Mouse (Mus musculus) liver, postnatal 0 days (tissue): ENCODE results near the gene Fgf15. TPM values are rescaled to one million over a fixed set of nuclear protein-coding genes. Genes with fewer than 3 reads are reported as not detected.

Experiments used
- ATAC-seq: fragments of 200-750 bp; cut with Nextera tagmentation; 2 replicates; pipeline ENCODE4 v1.8.0; 2017; ENCODE audit warnings: mild to moderate bottlenecking, moderate library complexity
- DNase-seq: peaks from one replicate; pipeline ENCODE4 v3.0.0-alpha.2; 2016
- H3K27ac ChIP-seq: fragments of 300-500 bp; sonication (generic); 2 replicates; pipeline ENCODE4 v1.5.1; 2014; ENCODE audit warnings: antibody characterized with exemption, moderate library complexity, mild to moderate bottlenecking, low read depth
- H3K27me3 ChIP-seq: fragments of 300-500 bp; sonication (generic); 2 replicates; pipeline ENCODE4 v1.6.1; 2014; ENCODE audit warnings: low read length, control low read depth, mixed read lengths; ENCODE audit not compliant: insufficient read depth
- H3K36me3 ChIP-seq: fragments of 300-500 bp; sonication (generic); replicated peaks from 2 replicates; pipeline ENCODE4 v1.6.1; 2014; ENCODE audit warnings: mild to moderate bottlenecking, control low read depth, low read length, moderate library complexity, mixed read lengths; ENCODE audit not compliant: insufficient read depth
- H3K4me1 ChIP-seq: fragments of 300-500 bp; sonication (generic); 2 replicates; pipeline ENCODE4 v1.6.1; 2014; ENCODE audit warnings: antibody characterized with exemption, mild to moderate bottlenecking, control low read depth; ENCODE audit not compliant: insufficient read depth
- H3K4me2 ChIP-seq: fragments of 300-500 bp; sonication (generic); 2 replicates; pipeline ENCODE4 v1.6.1; 2014; ENCODE audit warnings: low read depth, mild to moderate bottlenecking, low read length, moderate library complexity, mixed read lengths
- H3K4me3 ChIP-seq: fragments of 300-500 bp; sonication (generic); 2 replicates; pipeline ENCODE4 v1.5.1; 2014; ENCODE audit warnings: low read depth, low read length
- H3K9ac ChIP-seq: fragments of 300-500 bp; sonication (generic); replicated peaks from 2 replicates; pipeline ENCODE4 v1.6.1; 2014; ENCODE audit warnings: mild to moderate bottlenecking, moderate library complexity
- H3K9me3 ChIP-seq: fragments of 300-500 bp; sonication (generic); 2 replicates; pipeline ENCODE4 v1.6.1; 2016; ENCODE audit warnings: mild to moderate bottlenecking, control low read depth, low read length, mixed read lengths
- CTCF ChIP-seq: sonication (generic); IDR thresholded peaks from 2 replicates; pipeline ENCODE4 v1.5.1; 2016; ENCODE audit warnings: antibody characterized with exemption, low read depth
- EP300 ChIP-seq: IDR thresholded peaks from 2 replicates; pipeline ENCODE4 v1.6.1; 2016; ENCODE audit warnings: antibody characterized with exemption, low read depth, mild to moderate bottlenecking
- WGBS: fragments of 180-500 bp; shearing (Covaris S2); extraction: QIAGEN DNeasy Blood & Tissue Kit; methylation state at CpG from one replicate; pipeline ENCODE4 v1.1.7; 2014; ENCODE audit not compliant: insufficient replicate concordance; 5-methylcytosine and 5-hydroxymethylcytosine counted together
- polyA plus RNA-seq: library from polyadenylated mRNA; unstranded; fragments of >200 nt; fragmentation: Nextera tagmentation; extraction: Ambion mirVana; gene quantifications from 2 replicates; pipeline ENCODE4 v1.2.1, GENCODE M21; 2015

Fgf15 gene
- polyA plus RNA-seq, 1 experiment from 2014 or later, result not detected

DNA sequence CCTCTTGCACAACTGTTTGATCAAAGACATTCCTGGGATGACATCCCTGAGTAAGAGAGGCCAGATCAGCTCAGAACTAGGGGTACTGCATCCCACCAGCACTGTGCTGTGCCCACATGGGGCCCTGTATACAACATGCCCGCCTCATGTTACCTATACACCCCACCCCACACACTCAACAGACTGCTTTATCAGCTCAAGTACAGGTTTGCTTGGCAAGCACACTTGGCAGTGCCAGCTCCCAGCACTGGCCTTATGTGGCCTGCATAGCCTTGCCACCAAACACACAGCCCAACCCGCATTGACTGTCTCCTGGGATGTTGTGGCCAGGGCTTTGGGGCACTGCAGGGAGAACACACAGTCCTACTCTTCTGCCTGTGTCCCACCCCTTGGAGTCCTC is 31.3 kb downstream of the Fgf15 start:
- H3K4me1 ChIP-seq, result peaks cover 12% of the 10 kb centered on the region
- H3K9ac ChIP-seq, result no peak overlapping the region
- no peak overlapping the region for H3K4me3 ChIP-seq
- no peak overlapping the region for H3K4me2 ChIP-seq
- DNase-seq, result no peak
- H3K9me3 ChIP-seq, result no peaks in the 10 kb centered on the region
- H3K36me3 ChIP-seq, result no peaks in the 10 kb centered on the region; the same call in 1 of the 2 replicates
- 62% methylated on average over 2 of the region's 2 CpGs for WGBS
- H3K27me3 ChIP-seq, result no peaks in the 10 kb centered on the region
- peak; percentile 12; the same call in 1 of the 2 replicates for ATAC-seq
- TF ChIP-seq CTCF (no peak), EP300 (no peak)
- H3K27ac ChIP-seq, result no peak overlapping the region

DNA sequence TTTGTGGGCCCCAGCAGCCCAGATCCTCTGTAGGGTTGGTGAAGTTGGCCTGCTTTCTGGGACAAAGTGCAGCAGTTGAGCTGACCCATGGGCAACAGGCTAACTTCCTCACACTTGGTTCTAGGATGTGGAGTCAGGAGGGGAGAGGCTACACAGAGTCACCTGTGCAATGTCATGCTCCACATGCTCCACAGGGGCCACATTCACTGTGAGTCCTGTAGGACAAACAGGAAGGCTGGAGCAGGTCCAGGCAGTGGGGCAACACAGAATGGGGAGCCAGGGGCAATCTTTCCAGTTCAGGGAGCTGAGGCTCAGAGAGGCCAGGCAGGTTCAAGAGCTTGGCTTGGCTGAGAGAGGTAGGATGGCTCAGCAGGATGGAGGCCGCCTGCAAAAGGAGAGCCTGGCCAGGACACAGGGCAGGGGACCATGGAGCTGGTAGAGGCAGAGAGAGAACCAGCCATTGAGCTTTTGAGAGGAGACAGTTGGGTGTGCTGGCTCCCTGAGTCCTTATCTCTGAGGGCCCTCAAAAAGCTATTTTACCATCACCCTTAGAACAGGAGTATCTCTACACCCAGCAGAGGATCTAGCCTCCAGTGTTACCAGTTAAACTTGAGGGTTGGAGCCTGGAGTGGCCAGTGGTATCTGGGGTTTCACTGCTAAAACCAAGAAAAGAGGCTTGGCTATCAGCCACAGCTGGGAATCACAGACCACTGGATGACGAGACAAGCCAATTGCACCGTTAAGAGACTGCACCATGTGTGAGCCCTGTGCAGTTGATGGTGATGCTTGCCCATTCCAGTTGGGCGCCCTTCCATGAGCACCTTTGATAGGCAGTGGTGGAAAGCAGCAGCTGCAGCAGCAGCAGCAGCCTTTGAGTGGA is 31.9 kb downstream of the Fgf15 start:
- Histone ChIP-seq H3K4me3 (no peak overlapping the region), H3K9ac (no peak overlapping the region), H3K4me2 (no peak overlapping the region), H3K27ac (no peak overlapping the region), H3K36me3 (no peaks in the 10 kb centered on the region; the same call in 1 of the 2 replicates), H3K9me3 (no peaks in the 10 kb centered on the region), H3K27me3 (no peaks in the 10 kb centered on the region), H3K4me1 (peaks cover 12% of the 10 kb centered on the region)
- ATAC-seq, result peak; percentile 60
- WGBS, result 75% methylated on average over 4 of the region's 4 CpGs
- no peak for DNase-seq
- TF ChIP-seq EP300 (no peak), CTCF (no peak)

DNA sequence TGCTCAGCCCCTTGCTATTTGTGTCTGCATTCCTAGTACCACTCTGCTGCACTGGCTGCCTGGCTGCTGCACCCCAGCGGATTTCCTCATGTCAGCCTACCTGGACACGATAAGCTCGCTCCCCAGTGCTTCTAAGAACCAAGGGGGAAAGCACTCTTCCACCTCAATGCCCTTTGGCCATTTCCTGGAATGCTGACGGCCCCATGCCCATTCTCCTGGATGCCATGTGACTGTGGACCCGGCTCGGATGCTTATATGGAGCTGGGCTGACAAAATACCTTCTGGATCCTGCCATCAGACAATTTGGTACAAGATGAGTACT is 32.5 kb downstream of the Fgf15 start:
- WGBS, result 74% methylated on average over 6 of the region's 6 CpGs
- no peak for TF ChIP-seq CTCF
- no peak for TF ChIP-seq EP300
- DNase-seq (no peak), ATAC-seq (no peak)
- no peak overlapping the region for H3K4me2 ChIP-seq
- no peaks in the 10 kb centered on the region; the same call in 1 of the 2 replicates for H3K36me3 ChIP-seq
- H3K27me3 ChIP-seq, result no peaks in the 10 kb centered on the region
- no peak overlapping the region for H3K4me3 ChIP-seq
- H3K4me1 ChIP-seq, result peaks cover 12% of the 10 kb centered on the region
- no peaks in the 10 kb centered on the region for H3K9me3 ChIP-seq
- H3K9ac ChIP-seq, result no peak overlapping the region
- no peak overlapping the region for H3K27ac ChIP-seq

- Histone ChIP-seq H3K4me1 (peaks cover 12% of the 10 kb centered on the region), H3K36me3 (no peaks in the 10 kb centered on the region; the same call in 1 of the 2 replicates), H3K27me3 (no peaks in the 10 kb centered on the region), H3K27ac (no peak overlapping the region), H3K9ac (no peak overlapping the region), H3K9me3 (no peaks in the 10 kb centered on the region), H3K4me3 (no peak overlapping the region), H3K4me2 (no peak overlapping the region)
- ATAC-seq, result peak; percentile 74
- WGBS, result 66% methylated on average over 8 of the region's 8 CpGs
- peak; percentile 49 for DNase-seq
- TF ChIP-seq EP300 (no peak), CTCF (no peak)
Measured at GRCm38 (mm10) chr7:144929506-144929905, 33.2 kb downstream of the Fgf15 start.

DNA sequence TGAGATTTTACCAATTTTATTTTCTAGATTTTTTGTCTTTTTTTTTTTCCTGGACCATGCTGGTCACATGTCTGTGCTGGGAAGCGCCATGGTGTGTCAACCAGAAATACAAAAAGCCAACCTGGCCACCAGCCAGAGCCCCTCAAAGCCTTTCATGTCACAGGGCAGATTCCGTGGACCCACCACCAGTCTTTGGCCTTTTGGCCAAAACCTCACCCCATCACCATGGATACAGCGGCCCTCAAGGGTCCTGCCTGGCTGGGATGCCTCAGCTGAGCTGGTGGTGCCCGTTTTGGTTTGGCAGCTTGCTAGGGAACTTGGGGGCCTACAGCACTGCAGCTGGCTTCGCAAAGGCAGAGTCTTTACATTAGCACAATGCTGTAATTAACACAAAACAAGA is 33.6 kb downstream of the Fgf15 start:
- H3K4me1 ChIP-seq, result peaks cover 12% of the 10 kb centered on the region
- H3K27ac ChIP-seq, result no peak overlapping the region
- 75% methylated on average over 5 of the region's 5 CpGs for WGBS
- ATAC-seq (no peak), DNase-seq (no peak)
- H3K9ac ChIP-seq, result no peak overlapping the region
- no peaks in the 10 kb centered on the region; the same call in 1 of the 2 replicates for H3K36me3 ChIP-seq
- H3K27me3 ChIP-seq, result no peaks in the 10 kb centered on the region
- H3K4me3 ChIP-seq, result no peak overlapping the region
- TF ChIP-seq EP300 (no peak), CTCF (no peak)
- H3K9me3 ChIP-seq, result no peaks in the 10 kb centered on the region
- no peak overlapping the region for H3K4me2 ChIP-seq

GRCm38 (mm10) chr7:144931778-144932177 is 35.4 kb downstream of the Fgf15 start:
- Histone ChIP-seq H3K4me1 (peaks cover 12% of the 10 kb centered on the region), H3K9me3 (no peaks in the 10 kb centered on the region), H3K27ac (0 out of 2 replicates have a peak overlapping the region, but pooled peaks have one; percentile 3), H3K4me3 (no peak overlapping the region), H3K36me3 (no peaks in the 10 kb centered on the region), H3K9ac (no peak overlapping the region; the same call in 1 of the 2 replicates), H3K27me3 (no peaks in the 10 kb centered on the region), H3K4me2 (no peak overlapping the region)
- DNase-seq, result no peak
- TF ChIP-seq CTCF, result peak; percentile 58
- TF ChIP-seq EP300, result no peak
- WGBS, result 30% methylated on average over 3 of the region's 3 CpGs
- no peak for ATAC-seq
